Mouse (Mus musculus) adrenal gland, postnatal 36 days (tissue): ENCODE measurements around the gene Slc12a9. TPM values are rescaled to one million over a fixed set of nuclear protein-coding genes. Genes with fewer than 3 reads are reported as not detected.
A peak's percentile ranks its signal among the peaks of the same experiment; 100 is the strongest.

Experiments
- DNase-seq, 2 experiments: peaks; one replicate each; pipeline ENCODE4 v3.0.0; 2021; ENCODE audit warnings: mixed read lengths in 1 of 2
- total RNA-seq, 2 experiments: library from RNA; stranded (reverse); gene quantifications; 2 replicates each; pipeline ENCODE4 v1.2.3; 2021

Gene Slc12a9
- total RNA-seq, 2 experiments from 2014 or later = 8.0 to 11.5 TPM

DNA sequence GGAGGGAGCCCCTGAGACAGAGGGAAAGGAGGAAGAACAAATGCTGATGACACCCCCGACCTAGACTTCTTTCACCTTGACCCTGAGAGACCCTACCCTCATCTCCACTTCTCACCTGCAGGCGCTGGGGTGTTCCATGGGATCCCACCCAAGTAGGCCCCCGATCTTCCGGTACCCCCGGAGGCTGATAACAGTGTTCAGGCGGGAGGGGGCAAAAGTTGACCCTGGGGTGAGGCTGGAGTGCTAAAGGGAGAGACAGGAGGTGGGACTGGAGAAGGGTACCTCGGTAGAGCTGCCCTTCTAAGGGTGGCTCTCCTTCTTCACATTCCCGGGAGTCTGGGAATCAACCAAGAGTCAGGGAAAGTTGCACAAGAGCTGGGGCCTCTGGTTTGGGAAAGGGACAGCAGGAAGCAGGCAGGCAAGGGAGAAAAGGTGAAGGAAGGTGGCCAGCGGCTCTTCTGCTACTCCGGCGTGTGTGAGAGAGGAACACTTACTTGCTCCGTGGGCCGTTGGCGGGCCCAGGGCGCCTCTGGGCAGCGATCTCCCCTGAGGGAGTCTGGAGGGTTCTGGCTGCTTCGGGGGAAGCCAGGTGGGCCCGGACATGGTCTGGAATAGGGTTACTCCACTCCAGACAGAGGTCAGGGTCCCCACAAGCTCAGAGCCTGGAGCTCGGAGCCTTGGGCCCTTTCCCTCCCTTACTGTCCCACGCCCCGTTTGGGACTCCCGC lies 19.8 kb downstream of the Slc12a9 start:
- DNase-seq = peak in 1 of 2 experiments; percentile 30

DNA sequence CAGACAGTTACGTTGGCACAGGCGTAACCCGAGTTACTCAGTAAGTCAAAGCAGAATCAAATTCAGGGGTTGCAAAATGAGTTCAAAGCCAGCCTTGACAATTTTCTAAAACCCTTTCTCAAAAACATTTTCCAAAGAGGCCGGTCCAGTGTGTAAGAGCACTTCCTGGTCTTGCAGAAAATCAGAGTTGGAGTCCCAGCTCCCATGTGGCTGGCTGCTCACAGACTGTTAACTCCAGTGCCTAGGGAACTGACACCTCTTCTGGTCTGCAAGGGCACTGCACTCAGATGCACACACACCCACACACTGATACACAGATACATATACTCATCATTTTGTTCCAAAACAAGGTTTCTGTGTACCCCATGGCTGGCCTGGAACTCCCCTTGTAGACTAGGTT lies 25.0 kb downstream of the Slc12a9 start:
- DNase-seq = no peak

DNA sequence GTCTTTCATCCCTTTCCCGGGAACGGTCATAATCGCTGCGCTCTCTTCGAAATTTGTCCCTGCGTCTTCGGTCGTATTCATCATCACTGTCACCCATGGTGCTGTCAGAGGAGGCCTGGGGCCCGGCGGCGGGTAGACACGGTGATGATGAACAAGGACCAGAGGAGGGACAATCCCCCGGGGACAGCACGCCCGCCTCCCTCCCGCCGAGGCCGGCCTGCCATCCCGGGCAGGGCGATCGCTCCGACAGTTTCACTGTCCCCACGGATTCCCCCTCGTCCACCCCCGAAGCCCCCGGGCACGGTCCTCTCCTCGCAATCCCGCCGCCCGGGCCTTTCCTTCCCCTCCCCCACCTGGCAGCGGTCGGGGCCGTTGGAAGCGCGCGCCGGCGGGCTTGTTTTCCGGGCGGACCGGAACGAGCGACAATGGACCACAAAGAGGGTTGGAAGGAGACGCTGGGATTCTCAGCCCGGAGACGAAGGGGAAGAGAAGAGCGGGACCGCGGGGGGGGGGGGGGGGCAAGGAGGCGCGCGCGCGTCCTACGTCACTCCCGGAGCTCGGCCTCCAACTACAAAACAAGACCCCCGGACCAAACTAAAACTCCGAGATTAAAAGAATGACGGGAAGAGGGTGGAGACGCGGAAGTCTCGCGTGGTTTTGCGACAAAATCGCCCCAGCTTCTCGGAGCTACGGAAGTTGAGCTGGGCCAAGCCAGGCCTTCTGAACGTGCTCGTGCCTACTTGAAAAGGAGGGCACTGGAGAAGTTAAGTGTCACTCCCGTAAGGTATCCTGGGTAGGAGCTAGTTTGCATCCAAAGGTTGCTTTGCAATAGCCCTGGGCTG lies 26.1 kb downstream of the Slc12a9 start, which contains the start of gene Srrt:
Gene Srrt (minus strand): TSS at position 604 of the 842 bp plus-strand sequence.
- DNase-seq = peak; percentile 92

DNA sequence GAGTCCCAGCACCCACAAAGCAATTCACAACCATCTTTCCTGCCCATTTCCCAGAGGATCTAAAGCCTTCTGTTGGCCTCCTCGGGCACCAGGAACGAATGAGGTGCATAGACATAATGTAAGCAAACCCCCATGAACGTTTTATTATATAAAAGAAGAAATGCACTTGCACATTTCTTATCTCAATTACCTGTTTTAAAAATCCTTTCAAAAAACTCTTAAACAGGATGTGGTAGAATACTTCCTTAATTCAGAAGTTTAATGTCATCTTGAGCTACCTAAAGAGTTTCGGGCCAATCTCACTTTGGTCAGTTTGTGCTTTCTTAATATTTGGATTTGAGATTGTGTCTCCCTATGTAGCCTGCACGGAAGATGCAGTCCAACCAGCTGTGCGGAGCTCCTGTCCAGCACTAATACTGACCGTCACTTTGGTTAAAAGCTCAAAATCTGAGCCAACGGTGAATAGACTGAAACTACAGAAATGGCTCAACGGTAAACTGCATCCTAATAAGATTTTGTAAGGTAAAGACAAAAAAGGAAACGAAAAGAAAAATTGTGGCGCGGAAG lies 26.9 kb downstream of the Slc12a9 start:
- DNase-seq = no peak

DNA sequence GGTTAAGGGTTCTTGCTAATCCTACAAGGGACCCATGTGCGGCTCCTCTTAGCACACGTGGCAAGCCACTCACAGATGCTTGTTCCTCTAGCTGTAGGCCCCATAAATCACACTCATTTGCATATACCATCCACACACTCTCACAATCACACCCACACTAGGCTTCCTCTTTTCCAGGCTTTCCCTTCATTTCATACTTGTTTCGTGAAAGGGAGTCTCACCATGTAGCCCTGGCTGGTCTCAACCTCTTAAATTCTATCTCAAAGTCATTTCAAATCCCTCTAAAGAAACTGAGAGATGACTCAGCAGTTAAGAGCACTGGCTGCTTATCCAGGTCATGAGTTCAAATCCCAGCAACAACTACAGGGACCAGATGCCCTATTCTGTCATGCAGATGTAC lies 27.6 kb downstream of the Slc12a9 start:
- DNase-seq = no peak

DNA sequence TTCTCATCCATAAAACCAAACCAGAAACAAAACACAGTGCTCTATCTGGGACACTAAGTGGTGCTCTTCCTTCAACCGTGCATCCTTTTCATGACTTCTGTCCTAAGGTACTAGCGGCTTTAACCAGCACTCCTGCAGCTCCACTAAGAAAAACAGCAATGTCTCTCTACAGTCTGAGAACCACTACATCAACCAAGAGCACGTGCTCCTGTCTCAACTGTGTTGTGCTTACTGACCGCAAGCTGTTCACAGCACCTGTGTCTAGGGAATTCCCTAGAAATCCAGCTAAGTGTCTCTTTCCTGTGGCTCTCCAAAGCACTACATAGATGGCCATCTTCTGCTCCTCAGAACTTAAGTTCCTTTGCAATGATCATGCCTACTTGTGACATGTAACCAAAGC lies 28.6 kb downstream of the Slc12a9 start:
- DNase-seq = no peak

DNA sequence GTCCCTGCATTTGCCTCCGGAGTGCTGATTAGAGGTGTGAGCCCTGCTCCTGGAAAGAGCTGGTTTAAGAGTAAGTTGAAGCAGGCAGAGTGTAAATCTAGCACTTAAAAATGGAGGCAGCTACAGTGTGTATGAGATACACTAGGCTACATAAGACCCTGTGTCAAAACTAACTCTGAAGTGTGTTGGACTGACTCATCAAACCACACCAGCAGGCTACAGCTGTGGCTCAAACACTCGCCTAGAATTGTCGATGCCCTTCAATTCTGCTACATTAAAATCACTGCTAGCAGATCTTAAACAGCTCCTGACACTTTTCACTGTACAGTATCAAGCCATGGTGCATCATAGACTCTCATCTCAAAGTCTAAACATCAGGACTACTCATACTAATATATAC lies 29.2 kb downstream of the Slc12a9 start:
- no peak for DNase-seq

DNA sequence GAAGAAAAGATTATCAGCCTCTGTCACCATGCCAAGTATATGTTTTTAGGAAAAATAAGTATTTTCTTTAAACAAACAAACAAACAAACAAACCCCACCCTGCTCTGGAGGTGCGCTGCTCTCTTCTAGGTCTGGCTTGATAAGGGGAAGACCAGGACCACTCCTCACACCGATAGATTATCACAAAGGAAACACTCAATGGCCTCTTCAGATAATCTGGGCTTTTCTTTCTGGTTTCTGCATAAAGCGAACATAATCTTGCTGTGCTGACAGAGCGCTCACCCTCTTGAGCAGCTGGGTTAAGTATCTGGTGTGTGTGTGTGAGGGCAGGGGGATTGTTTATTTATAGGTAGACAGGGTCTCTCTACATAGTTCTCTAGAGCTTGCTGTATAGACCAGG lies 29.8 kb downstream of the Slc12a9 start:
- no peak for DNase-seq

DNA sequence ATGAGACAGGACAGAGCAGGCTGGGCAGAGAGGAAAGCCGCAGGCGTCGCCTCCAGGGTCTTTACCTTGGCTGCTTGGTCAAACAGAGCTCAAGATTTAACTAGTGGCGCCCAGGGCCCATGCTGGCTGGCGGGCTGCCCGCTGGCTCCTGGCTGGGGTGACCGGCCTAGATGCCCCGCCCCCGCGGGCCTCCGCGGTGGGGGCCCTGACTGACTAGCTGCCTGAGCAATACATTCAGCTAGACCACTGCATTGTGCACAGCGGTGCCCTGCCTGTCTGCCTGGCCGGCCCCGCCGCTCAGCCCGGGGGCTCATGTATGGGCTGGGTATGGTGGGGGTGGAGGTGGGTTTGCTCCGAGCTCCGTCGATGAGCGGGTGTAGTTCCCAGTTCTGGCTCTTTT lies 32.1 kb downstream of the Slc12a9 start:
- peak; percentile 55 to 66 for DNase-seq

DNA sequence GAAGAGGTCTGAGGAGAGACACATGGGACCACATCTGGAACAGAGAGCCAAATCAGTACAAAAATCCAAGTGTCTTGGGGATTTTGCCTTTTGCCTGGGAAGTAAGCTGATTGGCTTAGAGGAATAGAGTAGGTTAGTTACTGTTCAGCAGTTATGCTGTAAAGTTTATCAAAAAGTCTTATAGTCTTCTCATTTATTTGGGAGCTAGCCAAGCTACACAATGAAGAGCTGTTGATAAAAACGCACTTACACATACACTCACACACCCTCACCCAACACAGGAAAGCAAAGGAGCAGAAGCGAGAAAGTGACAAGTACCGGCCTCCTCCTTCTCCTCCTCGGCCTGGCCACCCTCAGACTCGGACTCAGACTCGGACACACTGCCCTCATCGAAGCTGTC lies 34.2 kb downstream of the Slc12a9 start:
- DNase-seq = no peak

DNA sequence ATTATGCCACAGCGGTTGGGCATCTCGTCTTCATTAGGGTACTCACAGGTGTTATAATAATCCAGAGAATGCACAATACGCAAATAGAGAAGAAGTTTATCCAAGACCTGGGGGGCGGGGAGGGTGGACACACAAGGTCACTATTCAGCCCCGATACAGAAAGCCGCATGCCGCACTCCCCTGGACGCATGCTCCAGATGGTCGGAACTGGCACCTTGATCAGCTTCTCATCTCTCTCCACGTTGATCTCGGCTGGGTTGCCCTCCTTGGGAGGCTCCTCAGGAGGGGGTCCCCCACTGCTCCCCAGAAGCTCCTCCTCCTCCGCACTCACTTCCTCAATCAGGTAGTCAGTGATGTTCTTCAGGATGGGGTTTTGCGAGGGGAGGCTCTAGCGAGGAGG lies 36.3 kb downstream of the Slc12a9 start:
- no peak for DNase-seq

DNA sequence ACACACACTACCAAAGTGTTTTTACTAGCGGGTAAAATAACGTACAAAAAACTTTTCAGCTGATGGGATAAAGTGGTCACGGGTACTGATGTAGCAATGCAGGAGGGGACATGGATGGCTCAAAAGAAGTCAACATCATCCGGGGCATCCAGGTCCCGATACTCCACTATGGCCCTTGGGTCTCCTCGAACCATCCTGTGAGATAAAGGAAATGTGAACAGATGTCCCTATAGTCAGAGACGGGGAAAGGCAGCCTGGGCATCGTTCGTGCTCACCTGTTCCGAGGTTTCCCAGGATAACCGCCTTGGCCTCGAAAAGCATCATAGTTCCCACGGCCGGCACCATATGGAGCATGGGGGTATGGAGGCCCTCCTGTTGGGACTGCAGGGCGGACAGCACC lies 37.7 kb downstream of the Slc12a9 start:
- DNase-seq = no peak

DNA sequence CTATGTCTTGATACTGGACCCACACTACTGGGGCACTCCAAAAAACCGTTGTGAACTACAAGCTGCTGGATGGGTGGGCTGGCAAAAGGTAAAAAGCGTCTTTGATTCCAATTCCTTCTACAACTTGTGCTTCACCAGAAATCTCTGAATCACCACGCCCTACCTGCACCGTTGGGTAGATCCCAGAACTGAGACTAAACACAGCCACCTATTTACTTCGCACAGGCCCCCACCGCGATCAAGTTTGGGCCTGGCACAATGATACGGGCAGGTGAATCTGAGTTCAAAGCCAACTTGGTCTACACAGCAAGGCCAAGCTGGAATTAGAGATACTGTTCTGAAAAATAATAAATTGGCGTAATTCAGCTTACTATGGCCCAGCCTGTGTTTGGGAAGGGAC lies 38.1 kb downstream of the Slc12a9 start:
- DNase-seq = no peak

DNA sequence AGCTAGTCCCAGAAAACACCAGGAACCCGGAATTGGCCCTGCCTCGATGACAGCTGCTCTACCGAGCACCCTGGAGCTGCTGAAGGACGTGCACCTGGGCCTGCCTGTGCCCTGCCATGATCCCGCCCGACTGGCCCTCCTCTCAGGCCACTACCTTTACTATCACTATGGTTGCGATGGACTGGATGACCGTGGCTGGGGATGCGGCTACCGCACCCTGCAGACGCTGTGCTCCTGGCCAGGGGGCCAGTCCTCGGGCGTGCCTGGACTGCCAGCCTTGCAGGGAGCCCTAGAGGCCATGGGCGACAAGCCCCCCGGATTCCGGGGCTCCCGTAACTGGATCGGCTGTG lies 38.7 kb downstream of the Slc12a9 start:
- DNase-seq = no peak

DNA sequence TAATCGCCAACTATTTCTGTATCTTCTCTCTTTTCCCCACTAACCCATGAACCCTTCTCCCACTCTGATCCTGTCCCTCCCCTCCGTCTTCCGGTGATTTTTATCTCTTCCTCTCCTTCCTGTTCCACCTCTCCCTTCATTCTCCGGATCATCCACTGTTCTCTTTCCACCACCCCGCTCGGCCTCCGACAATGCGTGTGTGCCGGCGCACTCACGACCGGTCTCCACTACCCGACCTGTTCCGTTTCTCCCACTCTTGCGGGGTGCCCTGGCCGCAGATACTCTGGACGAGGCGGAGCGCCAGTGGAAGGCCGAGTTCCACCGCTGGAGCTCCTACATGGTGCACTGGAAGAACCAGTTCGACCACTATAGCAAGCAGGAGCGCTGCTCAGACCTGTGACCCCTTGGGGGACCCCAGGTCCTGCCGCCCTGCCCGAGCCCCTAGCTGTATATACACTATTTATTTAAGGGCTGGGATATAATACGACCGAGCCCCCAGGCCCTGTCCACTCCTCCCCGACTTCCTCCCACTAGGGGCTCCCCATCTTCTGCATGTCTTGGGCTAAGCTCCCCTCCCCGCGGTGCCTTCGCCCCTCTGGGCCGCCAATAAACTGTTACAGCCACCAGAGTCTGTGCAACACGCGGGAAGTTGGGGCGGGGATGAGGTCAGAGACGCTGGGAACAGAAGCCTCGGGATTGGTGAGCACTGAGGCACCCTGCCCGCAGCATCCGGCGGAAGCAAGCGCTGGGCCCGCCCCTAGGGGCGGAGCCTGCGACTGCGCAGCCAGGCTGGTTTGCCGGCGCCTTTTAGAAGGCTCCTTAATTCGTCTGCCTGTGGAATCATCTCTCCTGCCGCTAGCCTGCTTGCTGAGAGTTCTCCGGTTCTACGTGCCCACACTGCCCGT lies 39.3 kb downstream of the Slc12a9 start, which contains the start of gene Ufsp1:
Gene Ufsp1 (plus strand): TSS at position 791 of the 905 bp plus-strand sequence.
- peak; percentile 97 to 98 for DNase-seq

DNA sequence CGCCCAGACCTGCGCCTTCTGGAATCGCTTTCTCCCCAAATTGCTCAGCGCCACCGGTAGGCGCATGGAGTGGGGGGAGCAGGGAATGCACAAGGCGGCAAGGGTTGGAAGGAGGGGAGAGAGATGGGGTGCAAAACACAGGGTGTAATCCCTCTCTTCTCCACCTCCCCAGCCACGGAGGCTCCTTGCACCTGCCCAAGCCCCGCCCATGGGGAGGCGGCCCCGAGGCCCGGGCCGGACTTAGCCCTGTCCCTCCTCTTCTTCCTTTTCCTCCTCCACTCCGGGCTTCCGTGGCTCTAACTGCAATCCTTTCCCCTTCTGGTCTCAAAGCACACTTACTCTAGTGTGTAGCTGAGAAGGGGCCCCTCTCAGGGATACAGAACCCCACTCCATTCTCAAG lies 40.1 kb downstream of the Slc12a9 start:
- peak; percentile 90 to 94 for DNase-seq

DNA sequence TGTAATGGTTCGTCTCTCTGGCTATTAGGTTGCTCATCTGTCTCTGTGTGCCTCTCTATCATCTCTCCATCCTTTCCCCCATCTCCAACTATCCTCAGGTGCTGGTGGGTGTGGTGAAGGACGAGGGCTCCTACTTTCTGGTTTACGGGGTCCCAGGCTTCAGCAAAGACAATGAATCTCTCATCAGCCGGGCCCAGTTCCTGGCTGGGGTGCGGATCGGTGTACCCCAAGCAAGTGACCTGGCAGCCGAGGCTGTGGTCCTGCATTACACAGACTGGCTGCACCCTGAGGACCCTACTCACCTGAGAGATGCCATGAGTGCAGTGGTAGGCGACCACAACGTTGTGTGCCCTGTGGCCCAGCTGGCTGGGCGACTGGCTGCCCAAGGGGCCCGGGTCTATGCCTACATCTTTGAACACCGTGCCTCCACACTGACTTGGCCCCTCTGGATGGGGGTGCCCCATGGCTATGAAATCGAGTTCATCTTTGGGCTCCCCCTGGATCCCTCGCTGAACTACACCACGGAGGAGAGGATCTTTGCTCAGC lies 41.9 kb downstream of the Slc12a9 start:
- no peak for DNase-seq

DNA sequence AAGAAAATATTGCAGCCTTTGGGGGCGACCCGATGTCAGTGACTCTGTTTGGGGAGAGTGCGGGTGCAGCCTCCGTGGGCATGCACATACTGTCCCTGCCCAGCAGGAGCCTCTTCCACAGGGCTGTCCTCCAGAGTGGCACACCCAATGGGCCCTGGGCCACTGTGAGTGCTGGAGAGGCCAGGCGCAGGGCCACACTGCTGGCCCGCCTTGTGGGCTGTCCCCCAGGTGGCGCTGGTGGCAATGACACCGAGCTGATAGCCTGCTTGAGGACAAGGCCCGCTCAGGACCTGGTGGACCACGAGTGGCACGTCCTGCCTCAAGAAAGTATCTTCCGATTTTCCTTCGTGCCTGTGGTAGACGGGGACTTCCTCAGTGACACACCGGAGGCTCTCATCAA lies 42.7 kb downstream of the Slc12a9 start:
- peak; percentile 74 to 84 for DNase-seq

DNA sequence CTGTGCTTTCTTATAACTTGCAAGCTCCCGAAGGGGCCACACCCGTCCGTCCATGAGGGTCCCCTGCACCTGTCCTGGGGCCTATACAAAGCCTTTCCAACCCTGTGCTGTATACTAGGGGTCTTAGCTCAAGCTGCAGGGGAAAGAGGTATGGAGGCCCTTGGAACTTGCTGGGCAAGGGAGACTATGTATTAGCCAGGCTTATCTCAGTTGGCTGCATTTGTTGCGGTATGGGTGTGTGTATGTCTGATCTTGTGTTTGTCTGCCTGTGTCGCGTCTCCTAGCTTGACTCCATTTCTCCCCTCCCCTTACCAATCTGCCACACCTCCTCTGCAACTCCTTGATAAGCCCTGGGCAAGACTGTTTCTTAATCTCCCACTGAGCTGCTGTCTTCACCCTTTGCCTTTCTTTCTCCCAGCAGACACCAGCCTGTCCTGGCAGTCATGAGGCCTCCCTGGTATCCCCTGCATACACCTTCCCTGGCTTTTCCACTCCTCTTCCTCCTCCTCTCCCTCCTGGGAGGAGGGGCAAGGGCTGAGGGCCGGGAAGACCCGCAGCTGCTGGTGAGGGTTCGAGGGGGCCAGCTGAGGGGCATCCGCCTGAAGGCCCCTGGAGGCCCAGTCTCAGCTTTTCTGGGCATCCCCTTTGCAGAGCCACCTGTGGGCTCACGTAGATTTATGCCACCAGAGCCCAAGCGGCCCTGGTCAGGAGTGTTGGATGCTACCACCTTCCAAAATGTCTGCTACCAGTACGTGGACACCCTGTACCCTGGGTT lies 43.6 kb downstream of the Slc12a9 start:
- no peak for DNase-seq

DNA sequence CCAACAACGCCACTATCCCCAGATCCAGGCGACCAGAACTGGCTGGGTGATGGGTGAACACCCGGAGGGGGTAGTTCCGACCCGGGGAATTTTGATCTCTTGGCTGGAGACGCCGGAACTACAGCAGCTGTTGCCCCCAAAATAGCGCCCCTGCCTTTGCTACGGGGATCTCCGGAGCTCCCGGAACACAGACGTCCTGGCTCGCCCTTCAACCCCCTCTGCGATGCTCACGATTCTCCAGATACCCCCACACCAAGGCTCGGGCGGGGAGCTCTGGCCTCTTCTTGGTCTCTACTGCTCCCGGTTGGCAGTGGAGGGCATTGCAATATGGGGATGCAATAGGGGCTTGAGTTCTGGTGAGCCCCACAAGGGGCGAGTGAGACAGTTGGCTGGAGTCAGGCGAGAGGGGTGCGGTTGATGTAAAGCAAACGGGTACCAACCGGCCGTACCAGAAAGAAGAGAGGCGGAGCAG lies 44.4 kb downstream of the Slc12a9 start:
- DNase-seq = no peak
